Mouse (Mus musculus): ENCODE measurements around the gene Ntng1. TPM values are rescaled to one million over a fixed set of nuclear protein-coding genes. Genes with fewer than 3 reads are reported as not detected.

The Ntng1 gene
- polyA plus RNA-seq, 1 experiment from 2014 or later: 22.5 TPM

DNA sequence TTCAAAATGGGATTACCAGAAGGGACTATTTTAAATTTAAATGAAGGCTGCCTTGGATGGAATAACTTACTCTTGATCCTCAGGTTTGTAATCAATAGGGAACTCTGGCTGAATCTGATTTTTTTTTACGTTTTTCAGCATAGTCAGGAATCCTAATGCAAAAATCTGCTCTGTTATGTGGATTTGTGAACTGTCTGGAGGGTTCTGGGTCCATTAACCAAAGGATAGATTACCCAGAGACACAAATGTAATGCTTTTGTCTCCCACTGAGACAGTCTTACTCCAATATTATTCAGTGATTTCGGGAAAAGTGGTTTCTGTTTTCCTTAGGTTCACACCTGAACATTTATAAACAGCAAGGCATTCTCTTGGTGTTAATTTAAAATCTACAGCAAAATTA is 58.5 kb downstream of the Ntng1 start:
- Histone ChIP-seq H3K36me3 (ENCODE audit: control insufficient read depth, insufficient read depth, low read length) (no peaks in the 10 kb centered on the region), H3K4me1 (ENCODE audit: control insufficient read depth, insufficient read depth, low read length) (no peaks in the 10 kb centered on the region), H3K4me2 (ENCODE audit: low read depth, low read length) (no peak overlapping the region), H3K9ac (replicated peaks; ENCODE audit: low read depth, low read length) (no peak overlapping the region), H3K4me3 (ENCODE audit: low read depth, low read length) (no peak overlapping the region), H3K9me3 (ENCODE audit: control insufficient read depth, low read length) (no peaks in the 10 kb centered on the region), H3K27ac (ENCODE audit: low read depth, low read length) (no peak overlapping the region), H3K27me3 (ENCODE audit: control insufficient read depth, insufficient read depth, low read length) (no peaks in the 10 kb centered on the region)
- WGBS: 36% methylated on average over 2 of the region's 2 CpGs
- ATAC-seq (ENCODE audit: low read depth): peak; percentile 54; the same call in 1 of the 2 replicates

DNA sequence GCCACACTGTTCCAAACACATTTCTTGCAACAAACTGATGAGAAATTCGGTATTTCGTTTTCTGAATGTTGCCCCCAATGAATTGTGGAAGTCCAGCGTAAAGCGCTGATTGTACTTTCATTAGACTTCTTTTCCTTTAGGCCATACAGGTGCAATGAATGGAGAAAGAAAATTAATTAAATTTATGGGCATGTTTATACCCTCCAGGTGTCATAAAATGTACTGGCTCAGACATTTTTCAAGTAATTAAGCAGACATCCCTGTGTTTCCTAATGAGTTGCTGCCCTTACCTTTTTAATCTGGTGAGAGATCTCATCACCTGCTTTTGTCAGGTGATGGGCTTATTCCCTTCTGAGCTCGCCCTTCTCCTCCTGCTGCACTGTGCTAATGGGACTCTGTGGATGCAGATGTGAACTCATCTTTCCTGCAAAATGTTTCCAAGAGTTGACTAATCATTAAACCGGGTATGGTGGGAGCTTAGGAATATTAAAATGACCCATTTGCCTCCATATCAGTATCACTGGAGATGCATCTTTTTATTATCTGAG is 79.0 kb downstream of the Ntng1 start:
- H3K27me3 ChIP-seq (ENCODE audit: control insufficient read depth, insufficient read depth, low read length): no peaks in the 10 kb centered on the region
- peak; percentile 66; the same call in 1 of the 2 replicates for ATAC-seq (ENCODE audit: low read depth)
- no peaks in the 10 kb centered on the region for H3K36me3 ChIP-seq (ENCODE audit: control insufficient read depth, insufficient read depth, low read length)
- no peak overlapping the region for H3K27ac ChIP-seq (ENCODE audit: low read depth, low read length)
- no peak overlapping the region for H3K4me3 ChIP-seq (ENCODE audit: low read depth, low read length)
- no peaks in the 10 kb centered on the region for H3K4me1 ChIP-seq (ENCODE audit: control insufficient read depth, insufficient read depth, low read length)
- 69% methylated on average over 6 of the region's 6 CpGs for WGBS
- H3K4me2 ChIP-seq (ENCODE audit: low read depth, low read length): no peak overlapping the region
- H3K9me3 ChIP-seq (ENCODE audit: control insufficient read depth, low read length): no peaks in the 10 kb centered on the region
- H3K9ac ChIP-seq (replicated peaks; ENCODE audit: low read depth, low read length): no peak overlapping the region

DNA sequence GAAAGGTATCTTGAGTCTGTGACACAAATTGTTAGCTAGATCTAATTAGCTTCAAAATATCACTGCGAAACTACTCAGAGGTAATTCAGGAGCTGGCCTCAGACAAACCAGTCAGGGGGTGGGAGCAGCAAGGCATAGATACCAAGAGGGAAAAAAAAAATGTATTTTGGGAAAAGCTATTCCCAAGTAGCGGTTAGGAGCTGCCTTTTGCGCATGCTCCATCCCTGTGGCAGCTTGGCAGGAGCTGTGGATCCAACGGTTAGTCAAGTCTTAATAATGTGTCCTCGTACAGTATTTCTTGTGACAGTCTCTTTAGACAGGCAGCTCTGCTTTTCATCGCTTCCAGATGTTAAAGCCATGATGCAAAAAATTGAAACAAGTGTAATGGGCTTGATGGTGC is 87.9 kb downstream of the Ntng1 start:
- Histone ChIP-seq H3K4me2 (ENCODE audit: low read depth, low read length) (no peak overlapping the region), H3K27ac (ENCODE audit: low read depth, low read length) (no peak overlapping the region), H3K9me3 (ENCODE audit: control insufficient read depth, low read length) (no peaks in the 10 kb centered on the region), H3K4me1 (ENCODE audit: control insufficient read depth, insufficient read depth, low read length) (no peaks in the 10 kb centered on the region), H3K36me3 (ENCODE audit: control insufficient read depth, insufficient read depth, low read length) (no peaks in the 10 kb centered on the region), H3K9ac (replicated peaks; ENCODE audit: low read depth, low read length) (no peak overlapping the region), H3K4me3 (ENCODE audit: low read depth, low read length) (no peak overlapping the region), H3K27me3 (ENCODE audit: control insufficient read depth, insufficient read depth, low read length) (no peaks in the 10 kb centered on the region)
- peak; percentile 28; the same call in 1 of the 2 replicates for ATAC-seq (ENCODE audit: low read depth)
- WGBS: 72% methylated on average over 6 of the region's 6 CpGs

DNA sequence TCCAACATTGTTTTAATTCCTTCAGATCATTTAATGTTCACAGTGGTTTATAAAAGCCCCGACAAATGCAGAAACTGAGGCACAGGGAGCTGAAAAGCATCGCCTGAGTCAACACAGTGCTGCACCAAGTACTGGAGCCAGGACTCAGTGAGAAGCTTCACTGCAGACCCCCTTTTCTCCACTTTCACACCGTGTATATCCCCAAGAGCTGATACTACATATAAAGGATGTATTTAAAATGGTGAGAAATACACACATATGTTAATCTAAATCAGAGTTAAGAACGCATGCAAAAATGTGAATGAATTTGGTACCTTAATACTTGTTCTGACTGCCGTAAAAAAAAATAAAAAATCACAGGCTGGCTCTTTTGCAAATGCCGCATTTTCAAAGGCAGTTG is 88.4 kb downstream of the Ntng1 start:
- Histone ChIP-seq H3K9me3 (ENCODE audit: control insufficient read depth, low read length) (no peaks in the 10 kb centered on the region), H3K4me3 (ENCODE audit: low read depth, low read length) (no peak overlapping the region), H3K27ac (ENCODE audit: low read depth, low read length) (no peak overlapping the region), H3K27me3 (ENCODE audit: control insufficient read depth, insufficient read depth, low read length) (no peaks in the 10 kb centered on the region), H3K9ac (replicated peaks; ENCODE audit: low read depth, low read length) (no peak overlapping the region), H3K4me2 (ENCODE audit: low read depth, low read length) (no peak overlapping the region), H3K36me3 (ENCODE audit: control insufficient read depth, insufficient read depth, low read length) (no peaks in the 10 kb centered on the region), H3K4me1 (ENCODE audit: control insufficient read depth, insufficient read depth, low read length) (no peaks in the 10 kb centered on the region)
- ATAC-seq (ENCODE audit: low read depth): no peak
- 94% methylated on average over 6 of the region's 6 CpGs for WGBS

DNA sequence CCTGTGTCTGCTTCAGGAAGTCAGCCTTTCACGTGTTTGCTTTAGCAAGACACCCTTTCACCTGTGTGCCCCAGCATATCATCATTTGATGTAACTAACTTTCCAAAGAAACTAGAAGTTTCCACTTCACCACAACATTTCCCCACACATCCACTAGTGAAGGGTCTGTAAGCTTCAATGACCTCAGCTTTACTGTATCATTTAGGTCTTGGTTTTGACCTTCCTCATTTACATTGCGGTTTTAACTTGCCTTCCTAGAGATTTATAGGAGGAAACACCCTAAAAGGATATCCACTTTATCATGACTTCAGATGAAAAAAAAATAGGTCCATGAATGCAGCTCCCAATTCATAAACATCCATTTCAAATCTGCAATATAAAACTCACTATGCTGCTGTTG is 89.7 kb downstream of the Ntng1 start:
- Histone ChIP-seq H3K27me3 (ENCODE audit: control insufficient read depth, insufficient read depth, low read length) (no peaks in the 10 kb centered on the region), H3K9ac (replicated peaks; ENCODE audit: low read depth, low read length) (no peak overlapping the region), H3K4me1 (ENCODE audit: control insufficient read depth, insufficient read depth, low read length) (no peaks in the 10 kb centered on the region), H3K36me3 (ENCODE audit: control insufficient read depth, insufficient read depth, low read length) (no peaks in the 10 kb centered on the region), H3K4me3 (ENCODE audit: low read depth, low read length) (no peak overlapping the region), H3K27ac (ENCODE audit: low read depth, low read length) (no peak overlapping the region), H3K9me3 (ENCODE audit: control insufficient read depth, low read length) (no peaks in the 10 kb centered on the region), H3K4me2 (ENCODE audit: low read depth, low read length) (no peak overlapping the region)
- 96% methylated on average over 2 of the region's 2 CpGs for WGBS
- ATAC-seq (ENCODE audit: low read depth): no peak

DNA sequence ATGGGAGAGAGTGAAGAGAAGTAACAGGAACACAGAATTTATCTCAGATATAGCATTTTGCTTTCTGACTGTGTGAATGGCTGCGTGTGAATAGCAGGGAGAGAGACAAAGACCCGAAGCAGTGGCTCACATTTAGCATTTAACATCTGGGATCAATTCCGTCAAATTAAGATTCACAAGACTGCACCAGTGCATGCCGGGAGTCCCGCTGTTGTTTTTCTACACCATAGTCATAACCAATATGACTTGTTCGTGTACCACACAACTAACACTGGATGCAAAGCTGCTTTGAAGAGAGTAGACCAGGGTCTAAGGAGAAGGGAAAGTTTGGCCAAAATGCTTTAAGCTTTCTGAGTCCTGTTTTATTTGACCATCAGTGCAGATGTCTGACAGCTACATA is 95.7 kb downstream of the Ntng1 start:
- Histone ChIP-seq H3K27ac (ENCODE audit: low read depth, low read length) (no peak overlapping the region), H3K9me3 (ENCODE audit: control insufficient read depth, low read length) (no peaks in the 10 kb centered on the region), H3K4me1 (ENCODE audit: control insufficient read depth, insufficient read depth, low read length) (no peaks in the 10 kb centered on the region), H3K9ac (replicated peaks; ENCODE audit: low read depth, low read length) (no peak overlapping the region), H3K4me2 (ENCODE audit: low read depth, low read length) (no peak overlapping the region), H3K4me3 (ENCODE audit: low read depth, low read length) (no peak overlapping the region), H3K27me3 (ENCODE audit: control insufficient read depth, insufficient read depth, low read length) (no peaks in the 10 kb centered on the region), H3K36me3 (ENCODE audit: control insufficient read depth, insufficient read depth, low read length) (no peaks in the 10 kb centered on the region)
- WGBS: 49% methylated on average over 6 of the region's 6 CpGs
- no peak for ATAC-seq (ENCODE audit: low read depth)

DNA sequence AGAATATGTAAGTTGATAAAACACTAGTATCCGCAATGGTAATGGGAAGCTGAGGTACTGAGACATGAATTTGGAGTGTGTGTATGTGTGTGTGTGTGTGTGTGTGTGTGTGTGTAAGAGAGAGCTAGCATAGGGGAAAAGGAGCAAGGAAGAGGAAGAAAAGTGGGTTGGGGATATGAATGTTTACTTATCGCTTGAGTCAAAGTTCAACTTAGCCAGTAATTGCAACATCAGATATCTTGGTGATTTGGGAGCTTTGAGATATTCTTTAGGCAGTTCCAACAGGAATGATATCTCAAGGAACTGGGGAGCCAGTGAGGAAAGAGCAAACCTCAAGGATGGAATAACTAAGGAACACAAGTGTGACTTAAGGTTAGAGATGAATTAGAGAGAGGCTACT is 97.1 kb downstream of the Ntng1 start:
- Histone ChIP-seq H3K9ac (replicated peaks; ENCODE audit: low read depth, low read length) (no peak overlapping the region), H3K4me3 (ENCODE audit: low read depth, low read length) (no peak overlapping the region), H3K27ac (ENCODE audit: low read depth, low read length) (no peak overlapping the region), H3K9me3 (ENCODE audit: control insufficient read depth, low read length) (no peaks in the 10 kb centered on the region), H3K4me2 (ENCODE audit: low read depth, low read length) (no peak overlapping the region), H3K36me3 (ENCODE audit: control insufficient read depth, insufficient read depth, low read length) (no peaks in the 10 kb centered on the region), H3K27me3 (ENCODE audit: control insufficient read depth, insufficient read depth, low read length) (no peaks in the 10 kb centered on the region), H3K4me1 (ENCODE audit: control insufficient read depth, insufficient read depth, low read length) (no peaks in the 10 kb centered on the region)
- no peak for ATAC-seq (ENCODE audit: low read depth)
- 100% methylated on average over 2 of the region's 2 CpGs for WGBS

DNA sequence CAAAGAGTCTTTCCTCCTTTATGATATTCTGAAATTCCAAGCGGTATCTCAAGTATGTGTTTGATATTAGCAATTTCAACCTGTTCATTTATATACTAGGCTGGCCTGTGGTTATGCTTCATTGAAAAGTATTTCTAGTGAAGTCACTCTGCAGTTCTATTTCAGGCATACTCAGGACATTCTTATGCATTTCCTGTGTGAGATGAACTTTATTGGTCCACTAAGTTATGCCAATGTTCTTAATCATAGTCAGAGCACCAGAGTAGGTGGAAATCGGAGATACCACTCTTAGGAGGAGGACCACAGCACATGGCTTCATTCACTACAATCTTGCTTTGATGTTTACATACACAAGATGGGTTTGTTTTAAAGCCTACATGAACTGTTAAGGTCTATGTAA is 99.6 kb downstream of the Ntng1 start:
- 90% methylated on average over 2 of the region's 2 CpGs for WGBS
- H3K4me2 ChIP-seq (ENCODE audit: low read depth, low read length): no peak overlapping the region
- no peaks in the 10 kb centered on the region for H3K27me3 ChIP-seq (ENCODE audit: control insufficient read depth, insufficient read depth, low read length)
- H3K27ac ChIP-seq (ENCODE audit: low read depth, low read length): no peak overlapping the region
- H3K4me3 ChIP-seq (ENCODE audit: low read depth, low read length): no peak overlapping the region
- H3K9me3 ChIP-seq (ENCODE audit: control insufficient read depth, low read length): no peaks in the 10 kb centered on the region
- H3K36me3 ChIP-seq (ENCODE audit: control insufficient read depth, insufficient read depth, low read length): no peaks in the 10 kb centered on the region
- H3K9ac ChIP-seq (replicated peaks; ENCODE audit: low read depth, low read length): no peak overlapping the region
- ATAC-seq (ENCODE audit: low read depth): no peak
- H3K4me1 ChIP-seq (ENCODE audit: control insufficient read depth, insufficient read depth, low read length): no peaks in the 10 kb centered on the region

DNA sequence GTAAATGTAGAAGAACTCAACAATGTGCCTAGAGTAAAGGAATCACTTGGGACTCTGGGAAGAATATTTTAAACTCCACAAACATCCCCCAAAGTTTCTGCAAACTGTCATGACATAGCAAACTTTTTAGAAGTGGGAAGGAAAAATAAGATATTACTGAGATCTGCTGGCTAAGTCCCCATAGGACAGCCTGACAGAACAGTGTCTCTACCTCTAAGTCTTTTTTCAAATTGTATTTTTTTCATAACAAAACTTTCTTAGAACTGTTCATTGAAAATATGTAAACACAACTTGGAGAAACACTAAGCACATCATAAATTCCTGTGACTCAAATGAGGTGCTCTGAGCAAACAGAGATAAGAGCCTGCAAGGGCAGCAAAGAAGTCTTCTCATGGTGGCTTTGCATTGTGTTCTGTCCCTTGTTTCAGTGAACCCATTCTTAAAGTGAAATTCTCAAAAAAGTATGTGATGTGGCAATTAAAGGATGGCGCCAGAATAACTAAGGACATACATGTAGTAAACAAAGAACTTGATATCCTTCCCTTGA is 100.1 kb downstream of the Ntng1 start:
- ATAC-seq (ENCODE audit: low read depth): no peak
- H3K4me2 ChIP-seq (ENCODE audit: low read depth, low read length): no peak overlapping the region
- WGBS: 91% methylated on average over 1 of the region's 1 CpGs
- H3K27me3 ChIP-seq (ENCODE audit: control insufficient read depth, insufficient read depth, low read length): no peaks in the 10 kb centered on the region
- H3K4me1 ChIP-seq (ENCODE audit: control insufficient read depth, insufficient read depth, low read length): no peaks in the 10 kb centered on the region
- no peak overlapping the region for H3K27ac ChIP-seq (ENCODE audit: low read depth, low read length)
- H3K9ac ChIP-seq (replicated peaks; ENCODE audit: low read depth, low read length): no peak overlapping the region
- H3K9me3 ChIP-seq (ENCODE audit: control insufficient read depth, low read length): no peaks in the 10 kb centered on the region
- no peaks in the 10 kb centered on the region for H3K36me3 ChIP-seq (ENCODE audit: control insufficient read depth, insufficient read depth, low read length)
- no peak overlapping the region for H3K4me3 ChIP-seq (ENCODE audit: low read depth, low read length)
